Mouse (Mus musculus) stomach, embryonic 14.5 days (tissue): ENCODE measurements at regions not wholly inside any gene's neighbourhood (a gene's known extent, or its start where the extent isn't known, plus 50 kb on each side); places are given as distances from the start of the nearest gene placed in this dataset.

Experiments used
- ATAC-seq: fragments of 200-750 bp; cut with Nextera tagmentation; 2 replicates; pipeline ENCODE4 v1.8.0; 2017; ENCODE audit warnings: low read depth, moderate TSS enrichment; ENCODE audit not compliant: insufficient number of reproducible peaks, insufficient read depth, low FRiP score
- H3K27ac ChIP-seq: fragments of 300-500 bp; sonication (generic); 2 replicates; pipeline ENCODE4 v1.5.1; 2014; ENCODE audit warnings: mild to moderate bottlenecking, low read length, moderate library complexity, mixed read lengths
- H3K27me3 ChIP-seq: fragments of 300-500 bp; sonication (generic); 2 replicates; pipeline ENCODE4 v1.6.1; 2014; ENCODE audit warnings: low read length, control low read depth, mixed read lengths; ENCODE audit not compliant: control insufficient read depth, insufficient read depth
- H3K36me3 ChIP-seq: fragments of 300-500 bp; sonication (generic); 2 replicates; pipeline ENCODE4 v1.6.1; 2014; ENCODE audit warnings: mild to moderate bottlenecking, control low read depth, low read length, moderate library complexity, mixed read lengths; ENCODE audit not compliant: control insufficient read depth, insufficient read depth
- H3K4me1 ChIP-seq: fragments of 300-500 bp; sonication (generic); 2 replicates; pipeline ENCODE4 v1.6.1; 2014; ENCODE audit warnings: low read length, control low read depth, mixed read lengths; ENCODE audit not compliant: control insufficient read depth, insufficient read depth
- H3K4me2 ChIP-seq: fragments of 300-500 bp; sonication (generic); replicated peaks from 2 replicates; pipeline ENCODE4 v1.6.1; 2014; ENCODE audit warnings: low read depth, low read length, control low read depth
- H3K4me3 ChIP-seq: fragments of 300-500 bp; sonication (generic); 2 replicates; pipeline ENCODE4 v1.5.1; 2014; ENCODE audit warnings: low read depth, low read length, control low read depth
- H3K9ac ChIP-seq: fragments of 300-500 bp; sonication (generic); replicated peaks from 2 replicates; pipeline ENCODE4 v1.6.1; 2014; ENCODE audit warnings: low read depth, mild to moderate bottlenecking, control low read depth, low read length, moderate library complexity, mixed read lengths
- H3K9me3 ChIP-seq: fragments of 300-500 bp; sonication (generic); 2 replicates; pipeline ENCODE4 v1.6.1; 2016; ENCODE audit warnings: low read depth, low read length, control low read depth; ENCODE audit not compliant: control insufficient read depth
- WGBS: fragments of 180-500 bp; shearing (Covaris S2); extraction: QIAGEN DNeasy Blood & Tissue Kit; methylation state at CpG from one replicate; pipeline ENCODE4 v1.1.7; 2014; 5-methylcytosine and 5-hydroxymethylcytosine counted together

DNA sequence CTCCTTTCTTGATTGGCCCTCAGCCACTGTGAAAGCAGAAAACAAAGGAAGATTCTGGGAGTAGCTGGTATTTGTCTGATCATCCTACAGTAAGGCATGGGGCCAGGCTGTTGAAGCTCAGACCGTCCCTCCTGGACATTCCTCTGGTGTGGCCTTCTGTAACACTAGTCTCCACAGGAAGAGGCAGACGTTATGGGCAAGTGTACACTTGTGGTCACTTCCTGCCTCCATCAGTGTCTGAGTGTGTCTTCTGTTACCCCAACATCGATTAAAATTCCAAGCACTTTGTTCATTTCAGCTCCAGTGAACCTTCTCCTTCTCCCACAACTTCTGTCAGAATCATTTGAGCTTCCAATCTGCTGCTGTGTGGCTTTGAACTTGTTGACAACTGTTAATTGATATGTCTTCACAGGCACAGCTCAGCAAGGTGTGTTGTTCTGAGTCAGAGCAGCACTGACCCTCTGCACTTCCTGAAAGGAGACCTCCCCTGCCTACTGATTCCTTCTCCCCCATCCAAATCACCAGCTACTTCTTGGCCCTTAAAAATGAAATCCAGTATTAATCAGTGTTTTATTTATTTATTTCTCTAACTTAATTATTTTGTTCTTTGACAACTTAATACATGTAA is 154.7 kb upstream of the Tmc3 start:
- no peak for ATAC-seq
- 76% methylated on average over 3 of the region's 3 CpGs for WGBS
- H3K9ac ChIP-seq, result no peak overlapping the region

DNA sequence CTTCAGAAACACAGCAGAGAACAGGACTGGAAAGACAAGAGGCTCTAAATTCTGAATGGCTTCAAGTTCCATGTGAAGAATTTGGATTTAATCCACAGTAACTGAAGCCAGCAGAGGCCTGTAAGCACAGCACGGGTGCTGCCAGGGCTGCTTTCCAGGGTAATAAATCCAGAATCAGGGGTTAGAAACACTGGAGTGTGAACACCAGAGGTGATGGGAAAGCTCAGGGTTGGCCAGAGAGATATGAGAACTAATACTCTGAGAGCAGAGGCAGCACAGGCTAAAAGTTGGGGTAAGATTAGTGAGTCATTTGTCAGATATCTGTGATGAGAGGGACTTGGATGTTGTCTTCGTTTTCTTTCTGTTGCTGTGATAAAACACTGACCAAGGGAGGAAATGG is 153.6 kb upstream of the Tmc3 start:
- no peak overlapping the region for H3K4me2 ChIP-seq
- peak; percentile 42; the same call in 1 of the 2 replicates for ATAC-seq
- H3K9me3 ChIP-seq, result no peaks in the 10 kb centered on the region
- H3K4me3 ChIP-seq, result no peak overlapping the region
- 25% methylated on average over 2 of the region's 2 CpGs for WGBS
- peaks cover 5% of the 10 kb centered on the region; the same call in 1 of the 2 replicates for H3K4me1 ChIP-seq
- H3K27me3 ChIP-seq, result no peaks in the 10 kb centered on the region
- H3K9ac ChIP-seq, result no peak overlapping the region
- peak overlapping the region; percentile 22; the same call in 1 of the 2 replicates for H3K27ac ChIP-seq
- no peaks in the 10 kb centered on the region for H3K36me3 ChIP-seq

More for the DNA sequence above, 154.7 kb upstream of the Tmc3 start:
- no peaks in the 10 kb centered on the region for H3K36me3 ChIP-seq
- H3K9me3 ChIP-seq, result no peaks in the 10 kb centered on the region
- peaks cover 5% of the 10 kb centered on the region; the same call in 1 of the 2 replicates for H3K4me1 ChIP-seq
- no peaks in the 10 kb centered on the region for H3K27me3 ChIP-seq
- H3K4me3 ChIP-seq, result no peak overlapping the region
- H3K27ac ChIP-seq, result no peak overlapping the region
- H3K4me2 ChIP-seq, result no peak overlapping the region

DNA sequence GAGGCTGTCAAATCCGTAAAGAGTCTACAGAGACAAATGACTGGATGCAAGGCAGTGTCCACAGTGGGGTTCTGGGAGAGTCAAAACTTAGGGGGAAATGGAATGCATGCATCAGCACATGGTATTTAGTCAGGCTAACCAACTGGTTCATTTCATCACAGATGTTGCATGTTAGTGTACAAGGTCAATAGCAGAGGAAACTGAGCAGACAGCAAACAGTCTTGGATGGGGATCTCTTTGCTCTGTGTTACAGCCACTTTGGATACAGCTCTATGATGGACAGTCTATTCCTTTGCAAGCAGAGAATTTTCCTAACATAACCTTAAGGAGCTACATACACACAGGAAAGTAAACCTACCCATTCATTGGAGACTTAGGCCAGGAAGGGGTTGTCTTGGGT is 151.9 kb upstream of the Tmc3 start:
- Histone ChIP-seq H3K9me3 (no peaks in the 10 kb centered on the region), H3K27ac (no peak overlapping the region), H3K9ac (no peak overlapping the region), H3K4me1 (peaks cover 5% of the 10 kb centered on the region; the same call in 1 of the 2 replicates), H3K27me3 (no peaks in the 10 kb centered on the region), H3K36me3 (no peaks in the 10 kb centered on the region), H3K4me2 (no peak overlapping the region), H3K4me3 (no peak overlapping the region)
- WGBS, result 47% methylated on average over 1 of the region's 1 CpGs
- no peak for ATAC-seq

DNA sequence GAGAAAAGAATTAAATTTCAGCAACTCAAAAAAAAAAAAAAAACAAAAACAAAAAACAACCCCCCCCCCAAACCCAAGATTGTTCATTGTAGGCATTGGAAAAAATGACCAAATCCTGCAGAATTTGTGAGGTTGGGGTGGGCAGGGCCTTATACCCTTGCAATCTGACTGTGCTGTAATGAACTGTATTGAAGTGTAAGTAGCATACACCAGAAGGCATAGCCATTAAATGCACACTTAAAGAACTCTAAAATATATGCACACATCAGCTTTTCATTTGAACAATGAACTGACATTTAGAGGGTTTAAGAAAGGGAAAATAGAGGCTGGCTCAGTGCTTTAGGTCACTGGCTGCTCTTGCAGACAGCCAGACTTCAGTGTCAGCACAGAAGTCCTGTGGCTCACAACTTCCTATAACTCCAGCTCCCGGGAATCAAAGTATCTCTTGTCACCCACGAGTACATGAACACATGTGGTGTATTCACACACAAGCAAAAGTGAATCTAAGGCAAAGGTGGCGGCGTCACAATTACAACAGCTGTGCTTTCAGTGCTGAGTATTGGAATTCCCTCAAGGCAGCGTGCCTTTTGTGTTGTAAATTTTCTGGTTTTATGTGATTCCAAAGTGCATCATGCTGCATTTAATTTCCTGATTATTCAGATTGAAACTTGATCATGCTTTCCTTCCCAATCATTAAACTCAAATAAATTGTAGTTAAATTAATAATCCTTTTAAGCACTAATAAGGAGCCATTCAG is 150.6 kb upstream of the Tmc3 start:
- H3K4me1 ChIP-seq, result peaks cover 5% of the 10 kb centered on the region; the same call in 1 of the 2 replicates
- no peak overlapping the region for H3K4me2 ChIP-seq
- no peak overlapping the region for H3K27ac ChIP-seq
- H3K9me3 ChIP-seq, result no peaks in the 10 kb centered on the region
- no peaks in the 10 kb centered on the region for H3K36me3 ChIP-seq
- ATAC-seq, result no peak
- H3K4me3 ChIP-seq, result no peak overlapping the region
- no peak overlapping the region for H3K9ac ChIP-seq
- no peaks in the 10 kb centered on the region for H3K27me3 ChIP-seq
- WGBS, result 68% methylated on average over 5 of the region's 5 CpGs

DNA sequence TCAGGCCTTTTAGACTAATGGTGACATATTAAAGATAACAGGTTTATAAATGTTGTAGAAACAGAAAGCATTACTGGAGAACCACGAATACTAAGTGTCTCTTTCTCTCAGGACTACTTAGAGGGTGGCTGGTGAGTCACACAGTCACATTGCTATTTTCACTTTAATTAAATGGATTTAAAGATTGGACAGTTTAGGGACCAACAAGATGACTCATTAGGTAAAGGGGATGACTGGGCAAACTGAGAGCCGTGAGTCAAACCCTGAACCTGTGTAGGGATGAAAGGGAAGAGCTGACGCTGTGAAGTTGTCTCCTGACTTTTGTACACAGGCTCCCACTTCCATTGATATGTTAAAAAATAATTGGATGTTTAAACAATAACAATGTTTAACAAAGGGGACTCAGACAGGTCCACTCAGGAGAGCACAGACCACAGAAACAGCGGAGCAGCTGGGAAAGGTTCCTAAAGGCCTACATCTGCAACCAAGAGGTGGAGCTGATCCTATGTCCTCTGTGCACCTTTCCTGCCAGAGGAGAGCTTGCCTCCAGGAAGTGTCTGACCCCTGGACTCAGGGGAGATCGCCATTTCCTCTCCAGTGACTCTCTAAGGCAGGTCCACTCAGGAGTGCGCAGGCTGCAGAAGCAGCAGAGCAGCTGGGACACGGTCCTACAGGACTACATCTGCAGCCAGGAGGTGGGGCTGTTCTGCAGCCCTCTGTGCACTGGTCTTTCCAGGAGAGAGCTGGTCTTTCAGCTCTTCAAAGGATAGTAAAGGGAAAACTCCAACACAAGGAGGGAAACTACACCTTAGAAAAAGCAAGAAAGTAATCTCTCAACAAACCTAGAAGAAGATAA is 146.0 kb upstream of the Tmc3 start:
- no peaks in the 10 kb centered on the region for H3K36me3 ChIP-seq
- no peak overlapping the region for H3K4me3 ChIP-seq
- H3K9ac ChIP-seq, result no peak overlapping the region
- WGBS, result 52% methylated on average over 7 of the region's 7 CpGs
- no peak overlapping the region for H3K4me2 ChIP-seq
- no peak overlapping the region for H3K27ac ChIP-seq
- H3K9me3 ChIP-seq, result no peaks in the 10 kb centered on the region
- no peaks in the 10 kb centered on the region for H3K27me3 ChIP-seq
- H3K4me1 ChIP-seq, result no peaks in the 10 kb centered on the region
- no peak for ATAC-seq

DNA sequence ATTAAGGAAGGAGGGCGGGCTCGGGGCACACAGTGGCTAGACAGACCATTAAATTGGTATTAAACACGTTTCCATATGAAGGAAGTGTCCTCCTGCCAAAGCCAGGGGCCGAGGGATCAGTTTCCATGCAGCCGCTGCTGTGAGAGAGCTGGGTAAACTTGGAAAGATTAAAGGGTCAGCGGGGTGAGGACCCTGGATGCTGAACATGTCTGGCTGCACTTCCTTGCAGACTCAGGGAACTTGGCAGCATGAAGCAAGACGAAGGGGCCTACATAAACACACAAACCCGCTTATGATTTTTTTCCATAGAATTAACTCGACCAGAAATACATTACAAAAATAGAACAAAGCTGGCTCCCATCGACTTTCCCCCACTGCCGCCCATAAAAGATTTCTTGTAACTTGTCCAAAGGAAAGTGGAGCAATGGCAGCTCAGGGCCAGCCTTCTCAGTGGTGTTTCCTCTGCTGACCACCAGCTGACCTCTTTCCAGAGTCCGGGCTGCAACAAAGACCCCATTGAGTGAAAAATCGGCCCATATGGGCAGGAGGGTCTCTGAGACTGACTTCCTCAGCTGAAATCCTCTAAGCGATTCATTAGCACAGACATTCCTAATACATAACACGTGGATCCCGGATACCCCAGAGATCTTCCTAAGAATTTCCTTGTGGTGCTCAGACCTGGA is 141.0 kb upstream of the Tmc3 start:
- H3K27ac ChIP-seq, result peak overlapping the region; percentile 64
- H3K4me2 ChIP-seq, result no peak overlapping the region
- H3K9me3 ChIP-seq, result no peaks in the 10 kb centered on the region
- 16% methylated on average over 16 of the region's 16 CpGs for WGBS
- no peaks in the 10 kb centered on the region for H3K27me3 ChIP-seq
- H3K4me1 ChIP-seq, result peaks cover 16% of the 10 kb centered on the region; the same call in 1 of the 2 replicates
- no peaks in the 10 kb centered on the region for H3K36me3 ChIP-seq
- ATAC-seq, result peak; percentile 74; the same call in 1 of the 2 replicates
- no peak overlapping the region for H3K4me3 ChIP-seq
- no peak overlapping the region for H3K9ac ChIP-seq

DNA sequence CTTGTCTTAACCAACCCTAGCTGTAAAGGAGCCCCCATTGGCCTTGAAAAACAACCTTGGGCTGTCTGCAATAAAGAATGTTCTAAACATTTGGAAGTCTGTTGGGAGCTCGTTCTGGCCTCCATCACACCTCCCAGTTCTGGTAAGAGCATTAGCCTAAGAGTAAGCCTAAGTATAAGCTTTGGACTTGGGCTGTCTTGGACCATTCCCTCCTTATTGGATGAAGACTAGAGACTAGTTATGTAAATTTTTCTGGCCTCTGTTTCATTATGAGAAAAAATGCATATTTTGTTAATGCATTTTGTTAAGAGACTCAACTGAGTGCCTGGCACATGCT is 140.5 kb upstream of the Tmc3 start:
- H3K9me3 ChIP-seq, result no peaks in the 10 kb centered on the region
- no peak overlapping the region for H3K4me3 ChIP-seq
- WGBS, result 26% methylated on average over 1 of the region's 1 CpGs
- H3K9ac ChIP-seq, result no peak overlapping the region
- no peak overlapping the region for H3K4me2 ChIP-seq
- H3K4me1 ChIP-seq, result peaks cover 16% of the 10 kb centered on the region; the same call in 1 of the 2 replicates
- no peak; the same call in 1 of the 2 replicates for ATAC-seq
- no peaks in the 10 kb centered on the region for H3K36me3 ChIP-seq
- H3K27ac ChIP-seq, result peak overlapping the region; percentile 64
- no peaks in the 10 kb centered on the region for H3K27me3 ChIP-seq
